Mouse (Mus musculus) adrenal gland, postnatal 4 days (tissue): ENCODE data around the gene Syt1. TPM values are rescaled to one million over a fixed set of nuclear protein-coding genes. Genes with fewer than 3 reads are reported as not detected.

Experiments
- DNase-seq, 2 experiments: peaks; one replicate each; pipeline ENCODE4 v3.0.0; 2021 to 2022; ENCODE audit warnings: low spot score in 2 of 2, mixed read lengths in 2 of 2
- total RNA-seq, 2 experiments: library from RNA; stranded (reverse); gene quantifications; 2 replicates each; pipeline ENCODE4 v1.2.3; 2021

The Syt1 gene
- total RNA-seq, 2 experiments from 2014 or later: 24.9 to 30.7 TPM

DNA sequence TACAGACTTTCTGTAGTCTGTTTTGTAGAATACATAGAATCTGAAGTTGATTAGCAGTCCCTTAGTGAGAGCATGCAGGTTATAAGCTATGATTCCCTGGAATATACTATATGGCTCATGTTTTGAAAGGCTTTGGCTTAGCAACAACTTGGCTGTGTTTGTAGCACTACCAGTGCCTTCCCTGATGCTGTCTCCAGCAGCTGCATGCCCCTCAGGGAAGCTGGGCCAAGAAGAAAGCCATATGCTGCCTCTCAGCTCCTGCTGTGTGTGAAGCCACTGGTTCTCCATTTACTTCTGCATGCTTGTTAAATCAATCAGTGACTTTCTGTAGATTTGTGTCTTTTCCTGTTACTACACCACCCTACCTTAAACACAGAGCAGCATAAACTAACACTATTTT lies 245.2 kb downstream of the Syt1 start:
- no peak for DNase-seq

DNA sequence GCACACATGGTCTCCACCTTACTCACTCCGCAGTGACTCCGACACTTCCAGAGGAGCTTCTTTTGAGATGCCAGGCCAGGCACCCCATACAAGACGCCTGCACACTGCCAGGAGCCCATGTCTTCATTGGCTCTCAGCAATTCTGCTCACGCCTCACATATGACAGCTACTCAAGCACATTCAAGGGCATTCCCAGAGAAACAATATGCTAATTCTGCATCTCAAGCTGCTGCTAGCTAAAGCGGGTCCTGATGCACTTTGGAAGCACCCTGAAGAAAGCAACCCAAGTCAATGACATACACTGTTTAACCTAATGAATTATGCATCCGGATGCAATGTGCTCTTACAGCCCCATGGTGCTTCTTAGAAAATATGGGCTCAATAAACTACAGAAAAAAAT lies 247.1 kb downstream of the Syt1 start:
- no peak for DNase-seq

GRCm38 (mm10) chr10:108753304-108753703 lies 257.5 kb downstream of the Syt1 start:
- no peak for DNase-seq

DNA sequence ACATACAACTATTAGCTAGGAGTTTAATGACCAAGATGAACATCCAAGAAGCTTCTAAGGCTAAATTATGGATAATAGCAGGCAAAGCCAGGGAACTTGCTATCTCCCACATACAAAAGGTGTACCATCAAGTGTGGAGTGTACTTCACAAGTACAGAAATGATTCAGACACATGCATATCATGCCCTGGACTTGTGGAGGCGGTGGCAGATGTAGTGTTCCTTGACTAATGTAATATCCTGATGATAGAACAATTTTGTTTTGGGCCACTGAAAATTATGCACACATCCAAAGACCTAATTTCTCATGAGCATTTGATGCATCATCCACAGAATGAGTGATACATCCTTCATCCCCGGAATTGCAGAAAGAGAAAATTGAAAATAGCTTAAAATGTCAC lies 267.0 kb downstream of the Syt1 start:
- no peak for DNase-seq

DNA sequence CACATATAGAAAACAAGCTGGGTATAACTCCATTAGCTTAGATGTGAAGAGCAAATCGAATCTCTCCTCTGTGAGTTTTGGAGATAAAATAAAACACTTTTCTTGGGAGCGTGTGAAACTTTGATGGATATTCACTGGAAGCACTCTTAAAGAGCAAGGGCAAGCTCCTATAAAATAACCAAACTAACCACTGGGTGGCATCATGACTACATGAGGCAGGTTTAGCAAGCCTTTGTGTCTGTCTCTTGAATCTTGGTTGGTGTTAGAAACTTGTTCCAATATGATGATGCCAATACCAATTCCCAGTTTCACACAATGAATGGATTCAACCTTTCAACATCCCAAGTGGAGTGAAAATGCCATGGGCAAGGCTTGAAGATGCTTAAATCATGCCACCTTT lies 276.8 kb downstream of the Syt1 start:
- DNase-seq: no peak

DNA sequence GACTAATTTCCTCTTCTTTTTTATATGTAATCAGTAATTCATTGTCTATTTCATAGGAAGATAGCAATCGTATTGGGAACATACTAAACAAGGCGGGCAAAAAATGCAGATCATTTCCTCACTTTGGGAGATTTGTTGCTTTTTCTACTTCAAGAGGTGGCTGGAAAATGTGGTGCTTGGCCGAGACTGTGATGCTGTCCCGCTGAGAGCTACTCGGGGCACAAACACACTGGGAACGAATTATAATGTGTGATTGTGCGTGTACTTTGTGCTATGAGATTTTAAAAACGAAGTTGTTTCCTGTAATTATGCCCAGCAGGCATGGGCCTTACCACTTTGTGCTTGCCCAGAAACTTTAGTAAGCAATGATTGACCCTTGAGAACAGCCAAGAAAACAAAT lies 281.8 kb downstream of the Syt1 start:
- no peak for DNase-seq

DNA sequence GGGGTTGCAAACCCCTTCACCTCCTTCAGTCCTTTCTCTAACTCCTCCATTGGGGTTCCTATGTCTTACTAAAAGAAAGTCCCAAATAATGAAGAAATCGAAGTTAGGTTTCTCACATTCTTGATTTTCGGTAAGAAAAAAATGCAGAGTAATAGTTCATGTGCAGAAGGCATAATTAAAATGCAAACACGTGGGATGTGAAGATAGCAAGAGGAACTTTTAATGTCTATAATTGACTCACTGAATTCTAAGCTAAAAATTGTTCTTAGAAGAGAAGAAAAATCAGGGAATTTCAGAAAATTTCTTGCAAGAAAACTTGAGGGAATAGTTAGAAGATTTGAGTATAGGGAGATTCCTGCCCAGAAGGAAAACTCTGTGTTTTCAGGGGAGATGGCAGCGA lies 284.4 kb downstream of the Syt1 start:
- DNase-seq: no peak

GRCm38 (mm10) chr10:108724878-108725277 lies 285.9 kb downstream of the Syt1 start:
- DNase-seq: no peak

DNA sequence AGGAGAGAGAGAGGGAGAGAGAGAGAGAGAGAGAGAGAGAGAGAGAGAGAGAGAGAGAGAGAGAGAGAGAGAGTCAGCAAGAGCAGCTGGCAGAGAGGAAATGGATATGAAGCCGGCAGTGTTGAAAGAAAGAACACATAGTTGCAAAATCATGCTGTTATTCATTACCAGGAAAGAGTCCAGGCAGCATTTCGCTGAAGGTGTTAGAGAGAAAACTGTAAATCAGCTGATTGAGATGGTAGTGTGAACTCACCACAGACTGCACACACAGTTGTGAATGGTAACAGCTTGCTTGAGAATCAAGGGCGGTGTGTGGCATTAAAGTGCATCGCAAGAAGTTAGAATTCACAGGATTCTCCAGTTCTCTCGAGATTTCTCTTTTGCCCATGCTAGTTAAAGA lies 300.3 kb downstream of the Syt1 start:
- DNase-seq: no peak

GRCm38 (mm10) chr10:108705658-108706057 lies 305.1 kb downstream of the Syt1 start:
- no peak for DNase-seq

DNA sequence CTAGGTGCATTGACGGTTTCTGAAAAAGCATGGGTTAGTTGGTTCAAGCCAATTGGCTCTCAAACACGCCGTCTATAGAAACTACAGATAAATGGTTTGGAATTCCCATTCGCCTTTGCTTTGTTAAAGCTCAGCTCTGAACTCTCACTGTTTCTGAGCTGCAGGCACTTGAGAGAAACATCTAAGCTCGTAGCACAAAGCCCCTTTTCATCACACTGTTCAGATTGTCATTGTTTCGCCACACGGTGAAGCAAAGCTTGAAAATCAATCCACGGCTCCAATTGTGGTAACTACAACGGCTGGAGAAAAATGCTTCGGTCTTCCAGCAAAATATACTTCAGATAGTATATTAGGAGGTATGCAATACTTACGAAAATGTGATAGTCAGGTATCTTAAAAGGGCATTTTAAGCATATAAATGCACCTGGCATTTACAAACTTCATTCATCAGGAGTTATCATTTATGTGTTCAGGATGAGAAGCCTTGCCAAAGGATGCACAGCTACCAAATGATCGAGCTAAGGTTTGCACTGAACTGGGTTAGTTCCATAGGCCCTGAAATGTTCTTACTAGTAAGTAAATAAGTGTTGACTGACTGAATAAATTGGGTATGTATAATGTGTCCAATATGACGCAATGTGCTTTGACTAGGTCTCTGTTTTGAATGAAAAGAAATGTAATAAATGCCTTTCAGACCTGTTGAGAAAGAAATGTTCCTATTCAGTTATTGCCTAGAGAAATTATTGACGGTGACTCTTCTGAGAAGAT lies 309.2 kb downstream of the Syt1 start:
- no peak for DNase-seq

GRCm38 (mm10) chr10:108699946-108700345 lies 310.8 kb downstream of the Syt1 start, which contains the start of gene Gm5136:
Gene Gm5136, minus strand, starts transcription at chr10:108700160.
- no peak for DNase-seq

DNA sequence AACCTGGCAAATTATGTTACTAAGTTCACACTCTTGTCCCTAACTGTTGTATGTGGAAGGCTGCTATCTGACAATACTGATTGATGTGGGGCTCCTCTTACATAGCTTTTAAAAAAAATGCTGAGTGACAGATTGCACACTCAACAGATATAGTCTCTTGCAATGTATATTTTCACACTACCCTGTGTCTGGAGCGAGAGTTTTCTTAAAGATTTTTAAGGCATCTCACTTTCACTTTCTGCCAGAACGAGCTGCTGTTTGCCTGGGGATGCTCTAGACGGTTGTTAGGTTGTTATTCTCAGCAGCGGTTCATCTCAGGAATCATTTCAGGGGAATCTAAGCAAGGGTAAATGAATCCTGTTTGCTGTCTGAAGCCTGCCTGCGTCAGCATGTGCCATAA lies 313.7 kb downstream of the Syt1 start:
- DNase-seq: no peak

- DNase-seq: no peak
Observed at GRCm38 (mm10) chr10:108690954-108691353, 319.8 kb downstream of the Syt1 start.

GRCm38 (mm10) chr10:108686696-108687095 lies 324.1 kb downstream of the Syt1 start:
- no peak for DNase-seq

GRCm38 (mm10) chr10:108679675-108680390 lies 330.9 kb downstream of the Syt1 start:
- DNase-seq: no peak

- DNase-seq: no peak
Observed at GRCm38 (mm10) chr10:108677053-108677452, 333.7 kb downstream of the Syt1 start.

DNA sequence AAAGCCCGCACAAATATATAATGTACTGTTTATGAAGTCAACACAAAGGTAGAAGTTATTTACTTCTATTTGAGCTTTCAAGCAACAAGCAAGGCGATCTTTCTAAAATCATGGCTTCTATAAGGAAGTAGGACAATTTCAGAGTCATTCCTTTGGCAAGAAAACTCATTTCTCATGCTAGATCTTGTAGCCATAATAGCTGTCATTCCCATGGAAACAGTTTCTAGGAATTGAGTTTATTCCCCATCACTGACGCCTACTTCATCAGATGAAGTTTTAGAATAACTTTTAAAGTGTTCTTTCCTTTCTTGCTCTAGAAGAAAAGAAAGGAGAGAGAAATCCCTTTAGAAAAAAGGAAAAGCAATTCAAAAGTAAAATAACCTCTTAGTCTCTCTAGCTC lies 341.8 kb downstream of the Syt1 start:
- no peak for DNase-seq

- DNase-seq: no peak
Observed at GRCm38 (mm10) chr10:108660295-108660694, 350.5 kb downstream of the Syt1 start.

DNA sequence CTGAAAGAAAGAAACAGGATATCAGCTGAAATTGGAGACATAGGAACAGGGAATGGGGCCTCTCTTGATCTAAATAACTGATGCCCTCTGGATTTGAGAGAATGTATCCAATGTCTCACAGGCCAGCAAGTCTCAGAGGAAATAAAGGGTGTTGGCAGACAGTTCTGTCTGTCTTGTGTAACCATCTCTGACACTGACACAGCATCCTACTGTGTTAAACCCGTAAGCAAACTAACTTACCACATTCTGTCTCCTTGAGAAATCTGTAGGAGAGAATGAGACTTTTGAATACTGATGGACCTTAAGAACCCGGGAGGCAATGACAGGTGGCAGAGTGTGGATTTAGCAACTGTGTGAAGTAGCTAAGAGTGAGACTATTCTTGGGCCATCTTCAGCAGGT lies 352.5 kb downstream of the Syt1 start:
- DNase-seq: no peak

DNA sequence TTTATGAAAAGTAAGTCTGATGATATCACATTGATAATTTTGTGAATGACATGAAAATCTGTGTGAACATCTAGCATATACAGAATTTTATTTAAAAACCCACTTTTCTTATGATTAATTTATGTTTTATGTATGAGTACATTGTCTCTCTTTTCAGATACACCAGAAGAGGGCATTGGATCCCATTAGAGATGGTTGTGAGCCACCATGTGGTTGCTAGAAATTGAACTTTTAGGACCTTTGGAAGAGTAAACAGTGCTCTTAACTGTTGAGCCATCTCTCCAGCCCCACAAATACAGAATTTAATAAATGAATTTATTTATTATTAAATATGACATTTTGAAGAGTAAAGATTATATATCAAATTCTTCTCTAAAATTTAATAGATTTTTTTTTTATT lies 353.1 kb downstream of the Syt1 start:
- DNase-seq: no peak

DNA sequence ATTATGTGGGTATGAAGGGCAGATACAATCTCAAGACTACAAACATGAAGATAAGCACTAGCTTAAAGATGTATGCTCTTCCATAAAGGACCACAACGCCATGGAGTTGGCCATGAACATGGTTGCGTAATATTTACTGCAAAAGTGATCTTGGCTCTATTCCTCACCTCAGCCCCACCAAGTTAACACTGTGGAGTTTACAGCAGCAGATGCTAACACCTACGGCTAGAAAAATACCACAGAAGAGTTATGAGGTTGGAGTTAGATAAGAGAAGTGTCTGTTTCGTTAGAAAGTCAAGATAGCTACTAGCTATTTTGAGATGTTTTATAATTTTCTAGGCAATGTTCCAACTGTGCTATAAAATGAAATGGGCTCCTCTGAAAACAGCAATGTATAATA lies 353.9 kb downstream of the Syt1 start:
- no peak for DNase-seq

DNA sequence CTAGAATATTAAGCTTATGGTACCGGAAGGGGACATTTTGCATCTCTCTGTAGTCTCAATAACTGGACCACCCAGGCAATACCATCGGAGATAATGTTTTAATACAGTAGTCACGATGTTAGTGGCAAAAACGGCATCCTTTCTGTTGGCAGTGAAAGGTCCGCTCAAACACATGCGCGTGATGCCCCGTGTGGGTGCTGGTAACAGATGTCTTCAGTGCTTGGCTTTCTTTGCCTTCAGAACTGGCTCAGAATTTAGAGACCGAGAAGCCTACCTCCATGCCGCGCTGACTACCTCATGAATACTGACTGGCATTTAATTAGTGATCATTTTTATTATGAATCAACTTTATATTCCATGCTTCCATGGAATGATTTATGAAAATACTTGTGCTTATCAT lies 355.7 kb downstream of the Syt1 start:
- no peak for DNase-seq
